Mouse (Mus musculus) heart, embryonic 13.5 days (tissue): Measurements from ENCODE around the gene Nrsn2. TPM values are rescaled to one million over a fixed set of nuclear protein-coding genes. Genes with fewer than 3 reads are reported as not detected.

ENCODE experiments used
- ATAC-seq: fragments of 200-750 bp; cut with Nextera tagmentation; 2 replicates; pipeline ENCODE4 v1.8.0; 2017; ENCODE audit warnings: moderate TSS enrichment; ENCODE audit not compliant: insufficient number of reproducible peaks, low FRiP score, low TSS enrichment; ENCODE audit errors: extremely low read depth
- H3K27ac ChIP-seq: fragments of 300-500 bp; sonication (generic); replicated peaks from 2 replicates; pipeline ENCODE4 v1.5.1; 2015; ENCODE audit warnings: moderate library complexity, mild to moderate bottlenecking, inconsistent platforms
- H3K27me3 ChIP-seq: fragments of 300-500 bp; sonication (generic); replicated peaks from 2 replicates; pipeline ENCODE4 v1.6.1; 2015; ENCODE audit warnings: mild to moderate bottlenecking, inconsistent platforms
- H3K36me3 ChIP-seq: fragments of 300-500 bp; sonication (generic); 2 replicates; pipeline ENCODE4 v1.6.1; 2015; ENCODE audit warnings: mild to moderate bottlenecking, inconsistent platforms
- H3K4me1 ChIP-seq: fragments of 300-500 bp; sonication (generic); 2 replicates; pipeline ENCODE4 v1.6.1; 2015; ENCODE audit warnings: inconsistent platforms
- H3K4me2 ChIP-seq: fragments of 300-500 bp; sonication (generic); 2 replicates; pipeline ENCODE4 v1.6.1; 2015; ENCODE audit warnings: inconsistent platforms, mild to moderate bottlenecking, moderate library complexity
- H3K4me3 ChIP-seq: fragments of 300-500 bp; sonication (generic); 2 replicates; pipeline ENCODE4 v1.5.1; 2015; ENCODE audit warnings: moderate library complexity, mild to moderate bottlenecking, inconsistent platforms
- H3K9ac ChIP-seq: fragments of 300-500 bp; sonication (generic); 2 replicates; pipeline ENCODE4 v1.6.1; 2015; ENCODE audit warnings: inconsistent platforms, mild to moderate bottlenecking, moderate library complexity
- H3K9me3 ChIP-seq: fragments of 300-500 bp; sonication (generic); 2 replicates; pipeline ENCODE4 v1.6.1; 2016; ENCODE audit warnings: inconsistent platforms
- WGBS: fragments of 180-500 bp; shearing (Covaris S2); methylation state at CpG from one replicate; pipeline ENCODE4 v1.1.7; 2015; ENCODE audit warnings: mixed read lengths; 5-methylcytosine and 5-hydroxymethylcytosine counted together
- polyA plus RNA-seq: library from polyadenylated mRNA; unstranded; fragments of >200 nt; fragmentation: Nextera tagmentation; extraction: Ambion mirVana; gene quantifications from 2 replicates; pipeline ENCODE4 v1.2.1, GENCODE M21; 2015

The Nrsn2 gene
- polyA plus RNA-seq, 1 experiment from 2014 or later, result 3.7 TPM

DNA sequence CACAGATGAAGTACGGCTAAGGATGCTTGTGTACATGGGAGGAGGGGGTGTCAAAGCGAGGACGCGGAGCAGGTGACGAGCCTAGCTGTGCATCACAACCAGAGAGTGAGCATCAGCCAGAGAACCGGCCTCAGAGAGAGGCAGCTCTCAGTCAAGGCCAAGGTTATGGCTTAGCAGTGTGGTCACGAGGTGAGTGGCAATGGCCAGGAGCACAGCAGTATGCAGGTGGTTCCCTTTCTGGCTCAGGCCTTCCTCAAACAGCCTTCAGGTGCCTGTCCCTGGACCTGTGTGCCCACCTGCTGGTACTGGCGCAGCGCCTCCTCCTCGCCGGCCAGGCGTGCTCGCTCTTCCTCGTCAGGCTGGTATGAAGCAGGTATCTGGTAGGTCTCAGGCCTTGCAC lies 52.5 kb downstream of the Nrsn2 start:
- no peaks in the 10 kb centered on the region for H3K4me1 ChIP-seq
- peaks cover 99% of the 10 kb centered on the region for H3K36me3 ChIP-seq
- no peak for ATAC-seq
- H3K27me3 ChIP-seq, result no peaks in the 10 kb centered on the region
- H3K9ac ChIP-seq, result no peak overlapping the region
- no peak overlapping the region for H3K4me2 ChIP-seq
- WGBS, result 92% methylated on average over 14 of the region's 14 CpGs
- no peak overlapping the region for H3K27ac ChIP-seq
- H3K9me3 ChIP-seq, result no peaks in the 10 kb centered on the region
- H3K4me3 ChIP-seq, result no peak overlapping the region

DNA sequence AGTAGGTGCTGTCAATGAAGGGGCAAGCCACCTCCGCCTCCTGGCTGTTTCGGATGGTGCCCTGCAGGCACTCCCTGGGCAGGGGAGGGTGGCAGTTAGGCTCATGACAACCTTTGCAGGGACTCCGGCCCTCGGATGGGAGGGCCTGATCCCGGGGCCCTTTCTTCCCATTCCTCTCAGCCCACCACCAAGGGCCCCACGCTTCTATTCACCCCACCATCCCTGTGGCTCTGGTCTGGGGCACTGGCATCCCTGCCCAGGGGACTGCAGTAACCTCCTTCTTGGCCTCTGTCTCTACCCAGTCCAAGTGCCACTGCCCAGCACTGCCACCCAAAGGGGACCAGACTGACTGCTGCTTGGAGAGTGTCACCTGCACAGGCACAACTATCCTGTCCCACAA lies 54.2 kb downstream of the Nrsn2 start:
- no peak for ATAC-seq
- H3K27me3 ChIP-seq, result no peaks in the 10 kb centered on the region
- H3K4me3 ChIP-seq, result no peak overlapping the region
- peaks cover 100% of the 10 kb centered on the region for H3K36me3 ChIP-seq
- H3K27ac ChIP-seq, result no peak overlapping the region
- no peaks in the 10 kb centered on the region for H3K9me3 ChIP-seq
- no peaks in the 10 kb centered on the region for H3K4me1 ChIP-seq
- 88% methylated on average over 6 of the region's 6 CpGs for WGBS
- H3K4me2 ChIP-seq, result no peak overlapping the region
- no peak overlapping the region for H3K9ac ChIP-seq

DNA sequence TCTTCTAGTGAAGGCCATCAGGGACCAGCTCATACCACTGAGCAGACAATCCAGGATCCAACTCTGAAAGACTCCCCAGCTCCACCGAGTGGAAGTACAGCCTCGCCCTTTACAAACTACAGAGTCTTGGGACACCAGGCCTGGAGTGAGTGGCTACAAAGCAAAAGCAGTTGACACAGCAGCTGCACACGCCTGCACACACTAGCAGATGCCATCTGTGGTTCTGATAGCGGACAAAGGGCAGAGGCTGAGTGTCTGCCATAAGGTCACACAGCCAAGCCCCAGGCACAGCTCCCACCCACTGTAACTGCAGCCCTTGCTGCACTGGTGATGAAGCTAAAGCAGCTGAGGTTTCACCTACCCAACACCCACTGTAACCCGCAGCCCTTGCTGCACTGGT lies 54.9 kb downstream of the Nrsn2 start:
- peaks cover 100% of the 10 kb centered on the region for H3K36me3 ChIP-seq

More for the DNA sequence above, 54.9 kb downstream of the Nrsn2 start:
- no peak overlapping the region for H3K27ac ChIP-seq
- H3K4me2 ChIP-seq, result no peak overlapping the region
- H3K4me1 ChIP-seq, result no peaks in the 10 kb centered on the region
- no peaks in the 10 kb centered on the region for H3K27me3 ChIP-seq
- H3K9me3 ChIP-seq, result no peaks in the 10 kb centered on the region
- 88% methylated on average over 5 of the region's 5 CpGs for WGBS
- H3K4me3 ChIP-seq, result no peak overlapping the region
- H3K9ac ChIP-seq, result no peak overlapping the region
- ATAC-seq, result no peak

Other genes starting within 250 kb of the Nrsn2 start
- gene Tcf15, start 233.1 kb downstream of the Nrsn2 start, polyA plus RNA-seq, result 9.2 and 9.4 TPM in 2 replicates
- 52.5 and 71.1 TPM in 2 replicates for gene Csnk2a1, start 149.8 kb downstream of the Nrsn2 start, polyA plus RNA-seq
- 29.1 and 30.4 TPM in 2 replicates for gene Tbc1d20, start 82.8 kb downstream of the Nrsn2 start, polyA plus RNA-seq
- gene Rbck1, start 44.0 kb downstream of the Nrsn2 start, polyA plus RNA-seq, result 60.7 and 66.3 TPM in 2 replicates
- gene Trib3, start 32.6 kb downstream of the Nrsn2 start, polyA plus RNA-seq, result 4.5 and 6.5 TPM in 2 replicates
- gene Sox12, start 21.4 kb upstream of the Nrsn2 start, polyA plus RNA-seq, result 8.0 and 8.2 TPM in 2 replicates
- gene Zcchc3, start 38.4 kb upstream of the Nrsn2 start, polyA plus RNA-seq, result 35.1 and 35.9 TPM in 2 replicates
- gene 6820408C15Rik, start 38.9 kb upstream of the Nrsn2 start, polyA plus RNA-seq, result 1.8 and 2.2 TPM in 2 replicates
- gene Defb23, start 88.0 kb upstream of the Nrsn2 start, polyA plus RNA-seq, result not detected in 2 replicates
- gene Defb20, start 100.4 kb upstream of the Nrsn2 start, polyA plus RNA-seq, result not detected in 2 replicates
- not detected in 2 replicates for gene Defb22, start 113.5 kb upstream of the Nrsn2 start, polyA plus RNA-seq
- not detected in 2 replicates for gene Defb26, start 135.1 kb upstream of the Nrsn2 start, polyA plus RNA-seq
- not detected in 2 replicates for gene Defb28, start 141.6 kb upstream of the Nrsn2 start, polyA plus RNA-seq
- gene Defb29, start 163.5 kb upstream of the Nrsn2 start, polyA plus RNA-seq, result not detected in 2 replicates
- not detected in 2 replicates for gene Gm17416, start 192.7 kb upstream of the Nrsn2 start, polyA plus RNA-seq
- gene Defb21, start 196.1 kb upstream of the Nrsn2 start, polyA plus RNA-seq, result not detected in 2 replicates
- gene Defb19, start 203.7 kb upstream of the Nrsn2 start, polyA plus RNA-seq, result 0.75 and 1.0 TPM in 2 replicates
- gene Defb45, start 222.8 kb upstream of the Nrsn2 start, polyA plus RNA-seq, result not detected in 2 replicates
- not detected in 2 replicates for gene Defb36, start 227.7 kb upstream of the Nrsn2 start, polyA plus RNA-seq
- gene Defb25, start 246.4 kb upstream of the Nrsn2 start, polyA plus RNA-seq, result 0.68 and 1.1 TPM in 2 replicates